Mouse (Mus musculus): ENCODE measurements at regions not wholly inside any gene's neighbourhood (a gene's known extent, or its start where the extent isn't known, plus 50 kb on each side); places are given as distances from the start of the nearest gene placed in this dataset.
A peak's percentile ranks its signal among the peaks of the same experiment; 100 is the strongest.

- WGBS = 41% methylated on average over 9 of the region's 9 CpGs
- no peak for TF ChIP-seq CTCF (IDR thresholded peaks at IDR 0.05; ENCODE audit: insufficient read depth, low read depth, low read length)
- TF ChIP-seq POLR2A (IDR thresholded peaks at IDR 0.05; ENCODE audit: insufficient read depth, low read depth, low read length) = no peak
- peak overlapping the region; percentile 42 for H3K27ac ChIP-seq (ENCODE audit: insufficient read depth, low read depth, low read length)
- peaks cover 20% of the 10 kb centered on the region for H3K4me1 ChIP-seq (ENCODE audit: control insufficient read depth, insufficient read depth, low read length)
- no peak overlapping the region for H3K4me3 ChIP-seq (ENCODE audit: insufficient read depth, low read depth, low read length)
Observed at GRCm38 (mm10) chr8:24215510-24216138, 510.0 kb downstream of the Adam3 start.

GRCm38 (mm10) chr8:24214315-24214714 lies 511.3 kb downstream of the Adam3 start:
- TF ChIP-seq POLR2A (IDR thresholded peaks at IDR 0.05; ENCODE audit: insufficient read depth, low read depth, low read length) (no peak), CTCF (IDR thresholded peaks at IDR 0.05; ENCODE audit: insufficient read depth, low read depth, low read length) (no peak)
- no peak overlapping the region for H3K4me3 ChIP-seq (ENCODE audit: insufficient read depth, low read depth, low read length)
- 65% methylated on average over 4 of the region's 4 CpGs for WGBS
- no peak overlapping the region for H3K27ac ChIP-seq (ENCODE audit: insufficient read depth, low read depth, low read length)
- peaks cover 15% of the 10 kb centered on the region for H3K4me1 ChIP-seq (ENCODE audit: control insufficient read depth, insufficient read depth, low read length)

GRCm38 (mm10) chr8:24212216-24213200 lies 513.1 kb downstream of the Adam3 start:
- WGBS = 76% methylated on average over 3 of the region's 3 CpGs
- Histone ChIP-seq H3K4me1 (ENCODE audit: control insufficient read depth, insufficient read depth, low read length) (peaks cover 11% of the 10 kb centered on the region; the same call in 1 of the 2 replicates), H3K4me3 (ENCODE audit: insufficient read depth, low read depth, low read length) (no peak overlapping the region), H3K27ac (ENCODE audit: insufficient read depth, low read depth, low read length) (no peak overlapping the region)
- TF ChIP-seq CTCF (IDR thresholded peaks at IDR 0.05; ENCODE audit: insufficient read depth, low read depth, low read length) = no peak
- no peak for TF ChIP-seq POLR2A (IDR thresholded peaks at IDR 0.05; ENCODE audit: insufficient read depth, low read depth, low read length)

GRCm38 (mm10) chr8:24211091-24211490 lies 514.6 kb downstream of the Adam3 start:
- TF ChIP-seq CTCF (IDR thresholded peaks at IDR 0.05; ENCODE audit: insufficient read depth, low read depth, low read length) (no peak), POLR2A (IDR thresholded peaks at IDR 0.05; ENCODE audit: insufficient read depth, low read depth, low read length) (no peak)
- WGBS = 23% methylated on average over 1 of the region's 1 CpGs
- Histone ChIP-seq H3K27ac (ENCODE audit: insufficient read depth, low read depth, low read length) (peak overlapping the region; percentile 77), H3K4me3 (ENCODE audit: insufficient read depth, low read depth, low read length) (no peak overlapping the region), H3K4me1 (ENCODE audit: control insufficient read depth, insufficient read depth, low read length) (peaks cover 3% of the 10 kb centered on the region; the same call in 1 of the 2 replicates)
